Mouse (Mus musculus): ENCODE data around the gene Ppm1f. TPM values are rescaled to one million over a fixed set of nuclear protein-coding genes. Genes with fewer than 3 reads are reported as not detected.
"Not testable (repeated sequence)": the region's sequence is repeated elsewhere in the genome, so short reads cannot be mapped to it uniquely, and the experiment has no call there.

Ppm1f gene
- 10 to 100 TPM; 40.5 to 48.0 TPM for total RNA-seq (2021)

DNA sequence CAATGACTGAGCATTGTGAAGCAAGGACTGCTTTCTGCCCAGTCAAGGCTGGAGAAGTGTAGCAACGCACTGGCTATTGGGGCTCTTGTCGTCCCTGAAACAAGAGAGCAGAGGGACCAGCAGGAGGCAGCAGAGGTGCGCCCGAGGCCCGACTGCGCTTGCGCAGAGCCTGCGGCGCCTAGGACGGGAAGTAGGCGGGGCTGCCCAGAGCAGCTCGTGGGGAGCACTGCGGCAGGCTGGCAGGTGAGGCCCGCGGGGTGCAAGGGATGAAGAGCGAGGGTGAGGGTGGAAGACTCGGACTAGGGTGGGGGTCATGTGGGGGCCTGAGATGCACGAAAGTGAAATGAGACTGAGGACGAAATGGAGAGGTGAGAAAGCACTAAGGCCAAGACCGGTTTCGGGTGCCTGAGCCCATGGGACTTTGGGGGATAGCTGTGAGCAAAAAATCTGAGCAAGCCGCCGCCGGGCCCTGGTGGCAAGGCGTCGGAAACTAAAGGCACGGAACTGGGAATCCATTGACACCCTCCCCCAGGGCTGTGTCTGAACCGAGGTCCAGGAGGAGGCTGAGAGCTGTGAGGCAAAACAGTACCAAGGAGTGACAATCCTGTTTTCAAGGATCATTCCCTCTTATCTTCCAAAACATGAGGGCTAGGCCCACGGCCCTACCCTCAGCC, at the start of gene Ppm1f:
Gene Ppm1f (plus strand): TSS at position 88 of the 674 bp plus-strand sequence.
- peak; percentile 98 for DNase-seq

DNA sequence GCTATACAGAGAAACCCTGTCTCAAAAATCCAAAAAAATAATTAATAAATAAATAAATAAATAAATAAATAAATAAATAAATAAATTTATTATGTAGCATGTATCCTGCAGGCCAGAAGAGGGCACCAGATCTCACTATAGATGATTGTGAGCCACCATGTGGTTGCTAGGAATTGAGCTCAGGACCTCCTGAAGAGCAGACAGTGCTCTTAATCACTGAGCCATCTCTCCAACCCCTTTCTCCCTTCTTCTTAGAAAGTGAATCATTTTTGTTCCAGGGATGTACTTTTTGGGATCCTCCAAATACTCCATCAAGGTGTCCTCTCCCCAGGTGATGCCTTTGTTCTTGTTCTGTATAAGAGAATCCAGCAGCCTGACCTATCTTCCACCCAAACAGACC, 47.1 kb upstream of the Ppm1f start:
- no peak for DNase-seq

GRCm38 (mm10) chr16:16852411-16852810, 43.9 kb upstream of the Ppm1f start:
- DNase-seq = no peak

DNA sequence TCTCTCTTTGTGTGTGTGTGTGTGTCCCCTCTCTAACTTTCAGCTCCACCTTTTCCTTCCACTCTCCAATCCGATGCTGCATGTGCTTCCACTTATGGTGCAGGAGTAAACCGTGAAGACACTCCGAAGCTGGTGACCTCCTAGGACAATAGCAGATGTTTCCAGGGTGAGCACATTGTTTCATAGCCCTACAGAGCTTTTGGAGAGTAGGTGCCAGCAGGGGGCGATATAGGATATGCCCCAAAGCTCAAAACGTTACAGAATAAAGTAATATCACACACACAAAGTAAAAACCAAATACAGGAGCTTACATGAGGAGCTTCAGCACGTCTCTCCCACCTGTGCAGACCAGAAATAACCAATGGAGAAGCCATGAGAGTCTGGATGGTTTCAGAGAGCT, 41.4 kb upstream of the Ppm1f start:
- DNase-seq = peak; percentile 68

DNA sequence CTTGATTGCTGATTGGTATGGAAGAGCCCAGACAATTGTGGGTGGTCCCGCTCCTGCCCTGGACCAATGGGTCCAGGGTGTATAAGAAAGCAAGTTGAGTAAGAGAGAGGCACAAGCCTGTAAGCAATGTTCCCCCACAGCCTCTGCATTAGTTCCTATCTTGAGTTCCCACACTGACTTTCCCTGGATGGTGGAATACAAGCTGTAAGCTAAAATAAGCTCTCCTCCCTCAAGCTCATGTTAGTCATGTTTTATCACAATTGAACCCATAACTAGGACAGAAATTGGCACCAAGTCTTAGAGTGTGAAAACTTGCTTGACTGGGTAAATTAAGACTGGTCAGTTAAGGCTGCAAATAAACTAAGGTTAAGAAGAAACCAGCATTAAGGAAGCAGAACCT, 40.7 kb upstream of the Ppm1f start:
- no peak for DNase-seq

DNA sequence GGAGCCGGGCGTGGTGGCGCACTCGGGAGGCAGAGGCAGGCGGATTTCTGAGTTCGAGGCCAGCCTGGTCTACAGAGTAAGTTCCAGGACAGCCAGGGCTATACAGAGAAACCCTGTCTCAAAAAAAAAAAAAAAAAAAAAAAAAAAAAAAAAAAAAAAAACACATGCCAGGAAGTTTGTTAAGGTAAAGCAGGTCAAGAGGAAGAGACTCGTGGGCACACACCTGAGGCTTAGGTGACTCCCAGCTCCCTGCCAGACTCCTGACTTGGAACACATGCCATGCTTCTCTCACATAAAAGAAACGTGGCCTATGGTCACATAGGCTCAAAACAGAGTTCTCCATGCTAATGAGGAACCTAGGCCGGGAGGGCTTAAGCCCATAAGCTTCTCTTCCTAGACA, 40.2 kb upstream of the Ppm1f start:
- not testable (repeated sequence) for DNase-seq

DNA sequence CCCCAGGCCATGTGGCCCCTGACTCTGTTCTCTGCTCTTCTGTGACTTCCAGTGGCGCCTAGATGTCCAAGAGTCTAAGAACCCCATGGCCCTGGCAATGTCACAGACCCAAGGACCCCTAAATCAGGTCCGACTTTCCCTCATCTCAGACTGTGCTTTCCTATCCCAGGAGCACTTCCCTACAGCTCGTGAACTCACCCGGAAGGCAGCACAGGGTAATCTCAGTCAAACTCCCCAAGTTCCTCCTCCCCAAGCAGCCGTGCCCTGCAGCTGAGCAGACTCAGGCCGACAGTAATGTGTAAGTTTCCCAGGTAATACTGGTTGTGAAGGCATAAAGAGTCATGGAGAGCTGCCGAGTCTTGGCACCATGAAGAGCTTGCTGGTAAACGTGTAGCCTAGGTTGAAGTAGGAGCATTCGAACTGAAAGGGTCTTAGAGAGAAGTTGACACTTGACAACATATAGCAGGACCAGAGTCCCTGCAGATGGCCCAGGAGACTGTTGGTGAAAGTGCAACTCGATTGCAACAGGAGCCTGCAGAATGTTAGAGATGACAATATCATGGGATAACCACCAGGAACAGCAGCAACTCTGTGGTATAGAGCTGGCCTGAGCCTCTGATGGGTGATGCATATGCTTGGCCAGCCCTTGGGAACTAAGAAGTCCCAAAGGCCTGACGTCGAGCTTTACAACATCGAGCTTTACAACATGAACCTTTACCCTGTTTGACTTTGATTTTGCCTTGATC, 39.4 kb upstream of the Ppm1f start:
- no peak for DNase-seq

DNA sequence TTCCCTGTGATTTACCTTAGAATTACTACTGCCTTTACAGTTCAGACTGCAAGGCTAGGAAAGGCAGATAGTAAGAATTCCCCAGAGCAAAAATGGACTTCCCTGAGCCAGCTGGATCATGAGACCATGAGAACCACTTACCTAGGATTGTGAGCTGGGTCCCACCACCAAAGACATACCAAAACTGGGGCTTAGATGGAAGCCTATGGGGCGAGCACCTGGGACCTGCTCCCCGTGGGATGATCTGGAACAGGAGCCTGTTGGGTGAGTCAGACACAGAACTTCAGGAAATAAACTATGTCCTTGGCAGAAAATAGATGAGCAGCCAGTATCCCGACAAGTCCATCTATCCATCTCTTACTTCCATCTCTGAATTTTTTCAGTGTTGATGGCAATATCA, 34.0 kb upstream of the Ppm1f start:
- no peak for DNase-seq

- DNase-seq = no peak
These were observed 32.3 kb upstream of the Ppm1f start, which contains the start of gene Igll1 for GRCm38 (mm10) chr16:16863978-16864377. Gene Igll1 (minus strand): TSS chr16:16863985.

- no peak for DNase-seq
These were observed 31.1 kb upstream of the Ppm1f start for GRCm38 (mm10) chr16:16865217-16865616.

- peak; percentile 17 for DNase-seq
These were observed 30.3 kb upstream of the Ppm1f start for GRCm38 (mm10) chr16:16865696-16866561.

DNA sequence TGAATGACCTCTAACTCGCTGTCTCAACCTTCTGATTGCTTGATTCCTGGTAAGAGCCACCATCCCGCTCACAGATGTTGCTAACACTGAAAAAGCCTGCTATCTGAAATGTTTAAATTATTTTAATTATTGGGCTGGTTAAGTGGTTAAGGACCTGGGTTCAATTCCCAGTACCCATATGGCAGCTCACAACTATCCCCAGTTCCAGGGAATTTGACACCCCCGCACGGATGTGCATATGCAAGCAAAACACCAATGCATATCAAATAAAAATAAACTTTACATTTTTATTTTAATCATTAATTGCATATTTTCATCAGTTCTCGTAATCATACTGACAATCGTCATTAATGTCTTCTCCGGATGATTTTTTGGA, 26.0 kb upstream of the Ppm1f start:
- no peak for DNase-seq

- peak; percentile 92 for DNase-seq
These were observed 25.5 kb upstream of the Ppm1f start, which contains the start of the genes Top3b and Vpreb1 for GRCm38 (mm10) chr16:16870617-16871331. Gene Top3b (plus strand): TSS chr16:16870736. Gene Vpreb1 (minus strand): TSS chr16:16870843.

- no peak for DNase-seq
These were observed 17.2 kb upstream of the Ppm1f start for GRCm38 (mm10) chr16:16879025-16879424.

GRCm38 (mm10) chr16:16888341-16888740, 7.9 kb upstream of the Ppm1f start:
- DNase-seq = no peak

DNA sequence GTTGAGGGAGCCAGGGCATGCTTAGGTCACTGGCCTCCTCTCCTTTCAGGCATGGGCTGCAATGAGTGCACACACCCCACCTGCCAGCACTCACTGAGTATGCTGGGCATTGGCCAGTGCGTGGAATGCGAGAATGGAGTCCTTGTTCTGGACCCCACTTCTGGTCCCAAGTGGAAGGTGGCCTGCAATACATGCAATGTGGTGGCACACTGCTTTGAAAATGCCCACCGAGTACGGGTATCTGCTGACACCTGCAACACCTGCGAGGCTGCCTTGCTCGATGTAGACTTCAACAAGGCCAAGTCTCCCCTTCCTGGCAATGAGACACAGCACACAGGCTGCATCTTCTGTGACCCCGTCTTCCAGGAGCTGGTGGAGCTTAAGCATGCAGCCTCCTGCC, 3.9 kb upstream of the Ppm1f start:
- no peak for DNase-seq

DNA sequence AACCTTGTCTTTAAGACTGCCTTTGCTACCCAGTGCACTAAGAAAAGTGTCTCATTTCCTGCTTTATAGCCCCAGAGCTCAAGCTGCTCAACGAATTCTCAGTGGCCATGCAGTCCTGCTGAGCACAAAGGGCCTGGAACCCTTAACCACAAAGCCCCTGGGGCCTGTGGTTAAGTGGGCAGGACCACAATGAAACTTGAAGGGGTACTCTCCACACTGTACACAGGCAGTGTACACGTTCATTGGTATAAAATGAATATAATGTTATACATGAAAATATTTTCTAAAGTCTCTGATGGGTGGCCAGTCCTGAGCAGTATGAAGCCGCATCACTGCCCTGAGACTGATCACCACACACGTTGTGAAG, 271 bp upstream of the Ppm1f start:
- no peak for DNase-seq

- DNase-seq = no peak
These were observed 851 bp downstream of the Ppm1f start for GRCm38 (mm10) chr16:16897056-16897584.

GRCm38 (mm10) chr16:16902329-16902728, 6.1 kb downstream of the Ppm1f start:
- no peak for DNase-seq

DNA sequence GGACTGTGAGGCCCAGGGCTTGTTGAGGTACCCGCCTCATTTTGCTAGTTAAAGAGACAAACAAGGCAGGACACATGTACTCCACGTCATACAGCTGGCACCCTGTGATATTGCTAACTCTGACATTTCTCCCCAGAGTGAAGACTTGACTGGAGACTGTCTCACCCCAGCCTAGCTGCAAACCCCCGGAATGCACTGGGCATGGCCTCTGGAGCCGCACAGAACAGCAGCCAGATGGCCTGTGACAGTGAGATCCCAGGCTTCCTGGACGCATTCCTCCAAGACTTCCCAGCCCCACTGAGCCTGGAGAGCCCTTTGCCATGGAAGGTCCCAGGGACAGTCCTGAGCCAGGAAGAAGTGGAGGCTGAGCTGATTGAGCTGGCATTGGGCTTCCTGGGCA, 6.9 kb downstream of the Ppm1f start:
- no peak for DNase-seq

- peak; percentile 86 for DNase-seq
These were observed 11.5 kb downstream of the Ppm1f start for GRCm38 (mm10) chr16:16907799-16908198.

Measured in heart, postnatal 4 days (tissue).